Mouse (Mus musculus) heart, adult 2 months (tissue): ENCODE data around the gene Foxn3. TPM values are rescaled to one million over a fixed set of nuclear protein-coding genes. Genes with fewer than 3 reads are reported as not detected.

Experiments used
- DNase-seq, 2 experiments: peaks; one replicate each; pipeline ENCODE4 v3.0.0; 2021
- H3K27ac ChIP-seq: fragments of 200-600 bp; 2 replicates; pipeline ENCODE4 v1.8.1; 2022
- H3K27me3 ChIP-seq: fragments of 200-500 bp; 2 replicates; pipeline ENCODE4 v1.6.1; 2012; ENCODE audit warnings: mild to moderate bottlenecking, low read length, inconsistent platforms, mixed read lengths; ENCODE audit not compliant: control insufficient read depth, insufficient read depth
- H3K36me3 ChIP-seq: fragments of 200-500 bp; 2 replicates; pipeline ENCODE4 v1.6.1; 2012; ENCODE audit warnings: low read length, inconsistent platforms; ENCODE audit not compliant: control insufficient read depth, insufficient read depth
- H3K4me1 ChIP-seq: fragments of 200-500 bp; 2 replicates; pipeline ENCODE4 v1.6.1; 2011; ENCODE audit warnings: low read length; ENCODE audit not compliant: control insufficient read depth, insufficient read depth
- H3K4me3 ChIP-seq: fragments of 200-600 bp; 2 replicates; pipeline ENCODE4 v1.8.1; 2022
- H3K79me2 ChIP-seq: fragments of 200-500 bp; replicated peaks from 2 replicates; pipeline ENCODE4 v1.6.1; 2012; ENCODE audit warnings: mild to moderate bottlenecking, inconsistent platforms, low read length, moderate library complexity, mixed read lengths; ENCODE audit not compliant: control insufficient read depth, insufficient read depth
- H3K9ac ChIP-seq: fragments of 200-500 bp; 2 replicates; pipeline ENCODE4 v1.6.1; 2012; ENCODE audit warnings: low read depth, mild to moderate bottlenecking, control low read depth, inconsistent platforms, low read length, mixed read lengths
- CTCF ChIP-seq: fragments of 200-600 bp; IDR thresholded peaks from 2 replicates; pipeline ENCODE4 v1.8.1; 2022; ENCODE audit warnings: antibody characterized with exemption, mild to moderate bottlenecking, moderate library complexity
- EP300 ChIP-seq: fragments of 200-500 bp; IDR thresholded peaks from 2 replicates; pipeline ENCODE4 v1.6.1; 2011; ENCODE audit warnings: low read depth, low read length, control low read depth; ENCODE audit not compliant: insufficient read depth
- POLR2A ChIP-seq: fragments of 200-500 bp; IDR thresholded peaks from 2 replicates; pipeline ENCODE4 v1.6.1; 2011; ENCODE audit warnings: mild to moderate bottlenecking, low read depth, low read length, control low read depth; ENCODE audit not compliant: insufficient read depth
- WGBS: fragments of 180-500 bp; shearing (Covaris S2); methylation state at CpG from one replicate; pipeline ENCODE4 v1.1.7; 2018; 5-methylcytosine and 5-hydroxymethylcytosine counted together
- intact Hi-C: fragments of 180-260 bp; cut with DNase I; formaldehyde crosslinking; loops from one replicate; pipeline ENCODE4 v1.15.1; 2025
- polyA plus RNA-seq: library from polyadenylated mRNA; depleted of rRNA; stranded (reverse); fragments of >200 nt; gene quantifications from 2 replicates; pipeline ENCODE4 v1.2.3, GENCODE M21; 2012
- total RNA-seq, 2 experiments: library from RNA; stranded (reverse); gene quantifications; 2 replicates each; pipeline ENCODE4 v1.2.3; 2021

Foxn3 gene
- total and polyA plus RNA-seq, 3 experiments: 28.1 to 117 (median 106) TPM

DNA sequence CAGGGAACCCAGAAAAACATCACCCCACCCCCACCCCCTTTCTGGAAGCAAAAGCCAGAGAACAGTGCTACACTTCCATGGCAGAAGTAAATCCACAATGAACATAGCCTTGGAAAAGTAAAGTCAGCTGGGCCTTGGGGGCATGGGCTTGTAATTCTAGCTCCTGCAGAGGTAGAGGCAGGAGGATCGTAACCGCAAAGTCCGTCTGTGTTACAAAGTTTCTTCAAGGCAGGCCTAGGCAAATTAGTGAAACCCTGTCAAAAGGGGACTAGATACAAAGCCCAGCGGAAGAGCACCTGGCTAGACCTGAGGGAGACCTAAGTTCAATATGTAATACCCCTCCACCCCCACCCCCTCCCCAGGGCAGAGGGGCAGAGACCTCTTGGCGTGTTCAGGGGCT, 259.3 kb downstream of the Foxn3 start:
- TF ChIP-seq POLR2A (no peak), CTCF (no peak), EP300 (no peak)
- no peak for DNase-seq

DNA sequence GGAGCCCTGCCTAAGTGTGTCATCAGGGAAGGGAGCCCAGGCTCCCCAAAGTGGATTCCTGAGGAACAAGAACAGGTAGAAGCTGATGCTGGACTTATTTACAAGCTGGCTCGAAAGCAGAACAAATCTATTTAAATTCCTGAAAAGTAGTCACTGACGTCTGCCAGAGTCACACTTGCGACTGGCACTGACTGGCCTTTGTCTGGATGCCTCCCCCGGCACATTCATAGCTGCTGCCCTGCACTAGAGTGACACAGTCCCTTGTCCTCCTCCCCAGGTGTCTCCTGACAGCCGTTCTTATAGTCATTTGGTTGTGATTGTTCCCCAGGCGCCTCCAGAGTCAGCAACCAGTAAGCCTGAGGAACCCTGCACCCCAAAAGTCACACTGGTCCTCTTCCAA, 259.8 kb downstream of the Foxn3 start:
- intact Hi-C loops: no loop called here
- H3K27ac ChIP-seq: no peak overlapping the region
- WGBS: 66% methylated on average over 6 of the region's 6 CpGs

More for the DNA sequence above, 259.3 kb downstream of the Foxn3 start:
- Histone ChIP-seq H3K27me3 (no peaks in the 10 kb centered on the region), H3K27ac (no peak overlapping the region), H3K79me2 (peaks cover 7% of the 10 kb centered on the region), H3K4me1 (peaks cover 13% of the 10 kb centered on the region), H3K4me3 (no peak overlapping the region), H3K36me3 (peaks cover 4% of the 10 kb centered on the region; the same call in 1 of the 2 replicates), H3K9ac (no peak overlapping the region)
- WGBS: 96% methylated on average over 5 of the region's 5 CpGs
- intact Hi-C loops: no loop called here

DNA sequence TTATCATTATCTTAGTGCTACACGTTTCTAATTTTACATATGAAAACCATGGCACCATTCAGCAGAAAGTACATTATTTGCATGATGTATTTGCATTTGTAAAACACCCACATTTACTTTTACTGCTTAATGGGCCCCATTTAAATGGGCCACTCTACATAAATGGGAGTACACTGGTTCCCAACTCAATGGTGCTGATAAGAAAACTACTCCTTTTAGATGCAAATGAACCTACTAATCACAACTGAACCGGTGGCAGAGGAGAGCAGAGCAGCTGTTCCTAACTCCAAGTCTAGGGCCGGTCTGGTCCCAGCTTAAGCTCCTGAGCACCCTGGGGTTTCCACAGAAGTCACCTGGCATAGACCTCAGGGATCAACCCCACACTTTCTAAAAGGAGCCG, 263.5 kb downstream of the Foxn3 start:
- H3K27ac ChIP-seq: no peak overlapping the region
- intact Hi-C loops: no loop called here

More for the DNA sequence above, 259.8 kb downstream of the Foxn3 start:
- no peak for DNase-seq
- Histone ChIP-seq H3K4me3 (no peak overlapping the region), H3K4me1 (peaks cover 13% of the 10 kb centered on the region), H3K27me3 (no peaks in the 10 kb centered on the region), H3K9ac (no peak overlapping the region), H3K79me2 (peaks cover 6% of the 10 kb centered on the region), H3K36me3 (peaks cover 4% of the 10 kb centered on the region; the same call in 1 of the 2 replicates)
- TF ChIP-seq POLR2A: no peak
- TF ChIP-seq CTCF: no peak
- TF ChIP-seq EP300: no peak

DNA sequence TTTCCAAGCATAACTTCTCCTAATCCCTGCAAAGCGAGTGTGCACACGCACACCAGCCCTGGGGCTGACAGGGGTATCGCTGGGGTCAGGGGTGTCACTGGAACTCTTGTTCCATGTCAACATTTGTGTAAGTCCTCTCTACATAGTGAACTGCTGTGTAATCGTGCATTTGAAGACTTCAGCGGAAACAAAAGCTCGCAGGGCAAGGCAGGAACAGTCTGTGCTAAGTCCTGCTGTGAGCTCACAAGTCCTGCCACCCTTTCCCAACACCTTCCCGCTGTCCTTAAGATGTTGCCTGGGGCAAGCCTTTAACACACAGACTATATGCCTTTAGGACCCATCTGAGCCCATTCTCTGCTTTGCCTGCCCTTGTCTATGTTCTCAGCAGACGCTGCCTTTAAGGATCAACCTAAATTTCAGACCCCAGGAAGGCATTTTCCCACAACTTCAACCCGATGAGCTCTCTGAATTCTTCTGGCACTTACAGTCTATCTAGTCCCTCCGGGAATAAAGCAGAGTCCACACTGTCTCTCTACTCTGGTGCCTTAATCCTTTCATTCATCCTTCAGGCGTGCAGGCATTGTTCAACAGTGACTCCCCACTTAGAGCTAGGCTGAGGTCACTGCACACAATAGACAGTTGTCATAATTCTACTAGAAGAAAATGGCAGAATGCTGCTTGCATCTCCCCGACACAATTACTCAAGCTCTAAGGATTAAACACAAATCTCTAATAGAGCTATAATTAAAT, 264.4 kb downstream of the Foxn3 start:
- DNase-seq: no peak
- WGBS: 73% methylated on average over 12 of the region's 12 CpGs
- no peaks in the 10 kb centered on the region for H3K27me3 ChIP-seq
- TF ChIP-seq CTCF (no peak), EP300 (no peak), POLR2A (no peak)
- intact Hi-C loops: no loop called here
- H3K36me3 ChIP-seq: no peaks in the 10 kb centered on the region
- no peak overlapping the region for H3K4me3 ChIP-seq
- peaks cover 5% of the 10 kb centered on the region for H3K4me1 ChIP-seq
- peaks cover 6% of the 10 kb centered on the region for H3K79me2 ChIP-seq
- no peak overlapping the region for H3K27ac ChIP-seq
- no peak overlapping the region for H3K9ac ChIP-seq

More for the DNA sequence above, 263.5 kb downstream of the Foxn3 start:
- Histone ChIP-seq H3K4me1 (peaks cover 2% of the 10 kb centered on the region; the same call in 1 of the 2 replicates), H3K4me3 (no peak overlapping the region), H3K27me3 (no peaks in the 10 kb centered on the region), H3K79me2 (peaks cover 6% of the 10 kb centered on the region), H3K9ac (no peak overlapping the region), H3K36me3 (no peaks in the 10 kb centered on the region)
- 58% methylated on average over 4 of the region's 4 CpGs for WGBS
- TF ChIP-seq POLR2A (no peak), CTCF (no peak), EP300 (no peak)
- DNase-seq: no peak

DNA sequence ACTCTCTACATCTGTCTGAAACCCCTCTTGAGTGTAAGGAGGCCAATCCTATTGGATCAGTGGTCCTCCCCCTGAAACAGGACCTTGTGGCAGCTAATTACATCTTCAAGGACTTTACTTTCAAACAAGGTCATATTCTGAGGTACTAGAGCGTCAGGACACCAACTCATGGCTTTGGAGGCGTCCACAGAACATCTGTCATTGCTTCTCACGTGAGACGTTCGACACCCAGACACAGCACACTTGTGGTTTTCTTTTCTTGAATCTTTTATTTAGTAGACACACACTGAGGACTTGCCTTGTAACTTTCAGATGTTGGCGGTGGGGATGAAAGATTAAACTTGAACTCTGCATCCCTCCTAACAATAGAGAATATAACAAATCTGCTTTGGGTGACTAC, 265.1 kb downstream of the Foxn3 start:
- 83% methylated on average over 6 of the region's 6 CpGs for WGBS
- intact Hi-C loops: no loop called here
- Histone ChIP-seq H3K36me3 (no peaks in the 10 kb centered on the region), H3K4me1 (peaks cover 5% of the 10 kb centered on the region), H3K27me3 (no peaks in the 10 kb centered on the region), H3K4me3 (no peak overlapping the region), H3K27ac (no peak overlapping the region), H3K9ac (no peak overlapping the region), H3K79me2 (peaks cover 6% of the 10 kb centered on the region)
- DNase-seq: no peak
- TF ChIP-seq POLR2A: no peak
- TF ChIP-seq CTCF: no peak
- TF ChIP-seq EP300: no peak

DNA sequence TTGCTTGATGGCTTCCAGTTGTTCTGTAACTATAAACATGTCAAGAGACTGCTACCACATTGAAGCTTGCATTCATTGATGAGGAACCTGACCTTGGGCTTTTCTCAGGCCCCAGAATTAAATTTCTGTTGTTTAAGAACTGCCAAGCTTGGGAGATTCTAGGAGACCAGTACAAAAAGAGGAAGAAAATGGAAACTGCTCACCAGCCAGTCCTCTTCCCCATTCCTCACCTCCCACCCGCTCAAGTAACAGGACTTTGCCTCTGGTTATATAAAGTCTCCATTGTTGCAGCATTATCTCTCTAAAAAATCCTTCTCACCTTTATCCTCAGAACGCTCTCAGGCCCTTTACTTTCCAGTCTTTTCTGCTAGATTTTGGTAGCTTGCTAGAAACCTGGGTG, 265.6 kb downstream of the Foxn3 start:
- DNase-seq: no peak
- H3K36me3 ChIP-seq: no peaks in the 10 kb centered on the region
- 81% methylated on average over 2 of the region's 2 CpGs for WGBS
- H3K4me1 ChIP-seq: peaks cover 5% of the 10 kb centered on the region
- no peak overlapping the region for H3K27ac ChIP-seq
- no peak for TF ChIP-seq EP300
- TF ChIP-seq POLR2A: no peak
- TF ChIP-seq CTCF: no peak
- no peak overlapping the region for H3K9ac ChIP-seq
- H3K27me3 ChIP-seq: no peaks in the 10 kb centered on the region
- peaks cover 5% of the 10 kb centered on the region for H3K79me2 ChIP-seq
- intact Hi-C loops: no loop called here
- H3K4me3 ChIP-seq: no peak overlapping the region
